Mouse (Mus musculus) limb, embryonic 10.5 days (tissue): ENCODE results near the gene 4930502E18Rik. TPM values are rescaled to one million over a fixed set of nuclear protein-coding genes. Genes with fewer than 3 reads are reported as not detected.

Source experiments
- DNase-seq: peaks from one replicate; pipeline ENCODE4 v3.0.0-alpha.2; 2017; ENCODE audit warnings: low spot score
- H3K27ac ChIP-seq: fragments of 300-500 bp; sonication (generic); 2 replicates; pipeline ENCODE4 v1.5.1; 2016; ENCODE audit warnings: mild to moderate bottlenecking
- H3K27me3 ChIP-seq: fragments of 300-500 bp; sonication (generic); 2 replicates; pipeline ENCODE4 v1.6.1; 2016; ENCODE audit warnings: low read depth, mild to moderate bottlenecking; ENCODE audit not compliant: poor library complexity, severe bottlenecking
- H3K36me3 ChIP-seq: fragments of 300-500 bp; sonication (generic); 2 replicates; pipeline ENCODE4 v1.6.1; 2016; ENCODE audit warnings: mild to moderate bottlenecking, moderate library complexity
- H3K4me1 ChIP-seq: fragments of 300-500 bp; sonication (generic); 2 replicates; pipeline ENCODE4 v1.6.1; 2016
- H3K4me3 ChIP-seq: fragments of 300-500 bp; sonication (generic); 2 replicates; pipeline ENCODE4 v1.5.1; 2016; ENCODE audit warnings: mild to moderate bottlenecking, moderate library complexity
- H3K9me3 ChIP-seq: fragments of 300-500 bp; sonication (generic); replicated peaks from 2 replicates; pipeline ENCODE4 v1.6.1; 2016; ENCODE audit warnings: mild to moderate bottlenecking
- WGBS: fragments of 180-500 bp; shearing (Covaris S2); methylation state at CpG from one replicate; pipeline ENCODE4 v1.1.7; 2016; 5-methylcytosine and 5-hydroxymethylcytosine counted together
- polyA plus RNA-seq: library from polyadenylated mRNA; unstranded; fragments of >200 nt; fragmentation: Nextera tagmentation; extraction: Ambion mirVana; gene quantifications from 2 replicates; pipeline ENCODE4 v1.2.1, GENCODE M21; 2016

The 4930502E18Rik gene
- polyA plus RNA-seq, 1 experiment from 2014 or later: 0.26 TPM

DNA sequence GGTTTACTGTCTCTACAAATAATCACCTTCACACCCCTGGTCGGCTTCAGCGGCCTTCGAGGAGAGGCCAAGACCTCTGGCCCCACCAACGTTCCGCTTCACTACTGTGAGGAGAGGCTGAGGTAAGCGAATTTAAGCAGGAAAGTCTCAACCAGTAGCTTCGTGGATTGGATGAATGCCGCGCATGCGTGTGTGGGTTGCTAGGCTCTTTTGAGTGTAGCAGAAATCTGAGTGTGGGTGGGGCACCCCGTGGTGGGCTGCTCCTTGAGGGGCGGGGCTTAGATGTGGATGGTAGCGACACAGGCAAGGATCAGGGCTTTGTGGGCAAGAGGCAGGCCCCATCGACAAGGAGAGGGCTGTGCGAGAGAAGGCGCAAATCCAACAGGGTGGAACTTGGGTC lies 33.1 kb downstream of the 4930502E18Rik start, which contains the start of gene 1700013H16Rik:
Gene 1700013H16Rik, minus strand, starts transcription at position 96 of the 400 bp plus-strand sequence.
- H3K4me1 ChIP-seq: no peaks in the 10 kb centered on the region
- DNase-seq: no peak
- H3K9me3 ChIP-seq: peaks cover 10% of the 10 kb centered on the region; the same call in 1 of the 2 replicates
- no peaks in the 10 kb centered on the region for H3K27me3 ChIP-seq
- H3K36me3 ChIP-seq: no peaks in the 10 kb centered on the region
- H3K27ac ChIP-seq: no peak within 1 kb of the TSS
- no peak within 1 kb of the TSS for H3K4me3 ChIP-seq
- WGBS: 92% methylated on average over 16 of the region's 16 CpGs

DNA sequence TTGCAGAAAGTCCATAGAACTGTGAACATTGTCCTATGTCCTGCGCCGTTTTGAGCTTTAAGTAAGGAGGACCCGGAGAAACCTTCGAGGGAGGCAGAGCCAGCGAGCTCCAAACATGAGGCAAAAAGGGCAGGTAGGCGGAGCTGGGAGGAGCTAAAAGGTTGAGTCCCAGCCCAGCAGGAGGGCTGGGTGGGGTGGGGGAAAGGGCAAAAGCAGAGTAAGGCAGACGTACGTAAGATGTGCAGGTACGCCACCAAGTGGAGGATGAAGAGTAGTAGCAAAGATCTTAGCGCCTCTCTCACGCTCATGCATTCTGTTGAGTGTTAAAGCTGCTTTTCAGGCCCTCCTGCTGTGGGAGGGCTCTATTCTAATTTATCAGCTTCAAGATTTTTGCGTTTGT lies 51.6 kb downstream of the 4930502E18Rik start, which contains the start of gene Zfp36l3:
Gene Zfp36l3, minus strand, starts transcription at position 119 of the 400 bp plus-strand sequence.
- Histone ChIP-seq H3K9me3 (no peaks in the 10 kb centered on the region; the same call in 1 of the 2 replicates), H3K4me1 (no peaks in the 10 kb centered on the region), H3K36me3 (no peaks in the 10 kb centered on the region), H3K27ac (no peak within 1 kb of the TSS), H3K27me3 (no peaks in the 10 kb centered on the region), H3K4me3 (no peak within 1 kb of the TSS)
- no peak for DNase-seq
- 86% methylated on average over 12 of the region's 12 CpGs for WGBS

Other genes starting within 250 kb of the 4930502E18Rik start
- gene Rtl8c, start 116.8 kb upstream of the 4930502E18Rik start, polyA plus RNA-seq: 15.5 and 16.7 TPM in 2 replicates
- not detected in 2 replicates for gene Gm14597, start 115.8 kb upstream of the 4930502E18Rik start, polyA plus RNA-seq
- gene Rtl8a, start 81.1 kb upstream of the 4930502E18Rik start, polyA plus RNA-seq: 35.4 and 44.4 TPM in 2 replicates
- 42.8 and 44.0 TPM in 2 replicates for gene Rtl8b, start 54.4 kb upstream of the 4930502E18Rik start, polyA plus RNA-seq
- gene 1700013H16Rik, start 33.0 kb downstream of the 4930502E18Rik start, polyA plus RNA-seq: not detected in 2 replicates
- not detected in 2 replicates for gene Zfp36l3, start 51.6 kb downstream of the 4930502E18Rik start, polyA plus RNA-seq
- 0.25 and 0.83 TPM in 2 replicates for gene Xlr, start 72.9 kb downstream of the 4930502E18Rik start, polyA plus RNA-seq